Mouse (Mus musculus) gastrocnemius, postnatal 10 days (tissue): Measurements from ENCODE around the gene Klhl36. TPM values are rescaled to one million over a fixed set of nuclear protein-coding genes. Genes with fewer than 3 reads are reported as not detected.

ENCODE experiments used
- total RNA-seq, 2 experiments: library from RNA; stranded (reverse); gene quantifications; 2 replicates each; pipeline ENCODE4 v1.2.3; 2021

Gene Klhl36
- total RNA-seq, 2 experiments from 2014 or later: 2.9 to 3.9 TPM

Other genes starting within 250 kb of the Klhl36 start
- not detected for gene Adad2, start 249.5 kb upstream of the Klhl36 start, total RNA-seq
- gene Kcng4, start 226.6 kb upstream of the Klhl36 start, total RNA-seq: under 1 TPM; 0.45 to 0.82 TPM
- gene Wfdc1, start 195.9 kb upstream of the Klhl36 start, total RNA-seq: 10 to 100 TPM; 69.8 to 78.6 TPM
- gene Atp2c2, start 162.3 kb upstream of the Klhl36 start, total RNA-seq: not detected
- 1 to 10 TPM; 4.7 to 5.2 TPM for gene Tldc1, start 83.8 kb upstream of the Klhl36 start, total RNA-seq
- 10 to 100 TPM; 38.3 to 41.8 TPM for gene Cotl1, start 21.7 kb upstream of the Klhl36 start, total RNA-seq
- gene Usp10, start 48.1 kb downstream of the Klhl36 start, total RNA-seq: 10 to 100 TPM; 57.4 to 65.4 TPM
- gene Gm20388, start 48.6 kb downstream of the Klhl36 start, total RNA-seq: 1 to 10 TPM; 2.9 to 6.0 TPM
- 1 to 10 TPM; 3.9 to 5.3 TPM for gene Crispld2, start 130.2 kb downstream of the Klhl36 start, total RNA-seq
- 10 to 100 TPM; 23.1 to 24.5 TPM for gene Zdhhc7, start 239.2 kb downstream of the Klhl36 start, total RNA-seq